Mouse (Mus musculus) frontal cortex, postnatal 10 days (tissue): Measurements from ENCODE around the gene Dok7.

Source experiments
- DNase-seq, 2 experiments: peaks; one replicate each; pipeline ENCODE4 v3.0.0; 2022; ENCODE audit warnings: low spot score in 2 of 2, mixed read lengths in 1 of 2

Gene Dok7

DNA sequence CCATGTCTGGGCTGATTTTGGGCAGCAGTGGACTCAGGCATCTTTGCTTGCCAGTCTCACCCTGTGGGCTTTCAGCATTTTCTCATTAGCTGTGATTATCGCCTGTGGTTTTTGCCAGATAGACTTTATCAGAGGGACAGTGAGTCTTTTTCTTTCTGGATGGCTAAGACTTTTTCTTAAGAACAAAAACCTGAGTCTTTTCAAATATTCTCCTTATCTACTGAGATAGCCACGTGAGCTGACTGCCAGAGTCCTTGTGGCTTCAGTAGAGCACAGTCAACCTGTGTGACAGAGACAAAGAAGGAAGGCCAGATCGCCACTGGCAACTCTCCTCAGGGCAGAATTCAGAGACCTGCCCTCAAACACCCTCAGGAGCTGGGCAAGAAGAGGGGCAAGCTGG is 61.1 kb downstream of the Dok7 start:
- no peak for DNase-seq

DNA sequence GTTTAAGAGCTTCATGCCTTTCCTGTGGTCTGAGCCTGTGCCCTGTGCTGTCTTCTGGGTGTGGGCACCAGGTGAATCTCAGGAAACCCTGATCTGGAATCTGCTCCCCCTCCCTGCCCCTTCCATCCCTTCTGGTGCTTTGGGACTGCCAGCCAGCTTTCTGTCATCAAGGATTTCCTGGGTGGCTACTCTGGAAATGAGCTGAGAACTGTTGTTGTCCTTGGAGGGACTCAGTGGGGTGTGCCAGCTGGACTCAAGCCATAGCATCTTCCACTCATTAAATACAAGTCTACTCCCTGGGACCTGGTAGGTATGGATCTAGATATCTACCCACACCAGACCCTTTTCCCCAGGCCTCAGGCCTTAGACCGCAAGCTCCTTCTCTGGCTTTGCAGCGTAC is 61.9 kb downstream of the Dok7 start:
- DNase-seq: no peak

DNA sequence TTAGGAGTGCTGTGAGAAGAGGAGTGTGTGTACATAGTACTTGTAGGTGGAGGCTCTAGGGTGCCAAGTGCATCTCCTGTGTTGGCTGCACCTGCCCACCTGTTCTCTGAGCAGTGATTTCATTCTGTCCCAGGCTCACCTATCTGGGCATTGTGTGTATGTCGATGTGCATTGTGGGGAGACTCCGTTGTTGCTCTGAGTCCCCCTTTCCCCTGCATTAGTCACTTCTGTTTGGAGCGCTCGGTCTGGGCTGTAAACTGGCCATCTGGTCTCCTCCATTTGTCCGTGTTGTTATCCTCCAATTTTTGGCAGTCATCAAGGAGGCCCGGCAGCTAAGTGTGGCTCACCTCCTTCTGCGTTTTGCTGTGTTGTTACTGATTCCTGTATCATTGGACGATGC is 63.5 kb downstream of the Dok7 start:
- no peak for DNase-seq

DNA sequence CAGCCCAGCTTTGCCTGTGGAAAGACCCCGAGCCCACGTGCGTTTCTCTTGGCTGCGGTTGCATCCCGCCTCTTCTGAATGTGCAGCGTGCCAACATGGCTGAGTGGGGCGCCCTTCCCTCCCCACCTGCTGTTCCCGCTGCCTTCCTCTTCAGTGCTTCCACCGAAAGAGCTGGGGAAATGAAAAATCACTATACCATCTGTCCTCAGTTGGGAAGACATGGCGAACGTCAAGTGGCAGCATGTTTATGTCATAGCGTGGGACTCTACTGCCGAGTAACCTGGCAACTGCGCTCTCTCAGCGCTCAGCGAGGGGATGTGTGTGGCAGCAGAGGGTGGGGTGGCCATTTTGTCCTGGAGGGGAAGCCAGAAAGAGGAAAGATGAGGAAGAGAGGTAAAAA is 72.6 kb downstream of the Dok7 start:
- peak; percentile 47 to 56 for DNase-seq

DNA sequence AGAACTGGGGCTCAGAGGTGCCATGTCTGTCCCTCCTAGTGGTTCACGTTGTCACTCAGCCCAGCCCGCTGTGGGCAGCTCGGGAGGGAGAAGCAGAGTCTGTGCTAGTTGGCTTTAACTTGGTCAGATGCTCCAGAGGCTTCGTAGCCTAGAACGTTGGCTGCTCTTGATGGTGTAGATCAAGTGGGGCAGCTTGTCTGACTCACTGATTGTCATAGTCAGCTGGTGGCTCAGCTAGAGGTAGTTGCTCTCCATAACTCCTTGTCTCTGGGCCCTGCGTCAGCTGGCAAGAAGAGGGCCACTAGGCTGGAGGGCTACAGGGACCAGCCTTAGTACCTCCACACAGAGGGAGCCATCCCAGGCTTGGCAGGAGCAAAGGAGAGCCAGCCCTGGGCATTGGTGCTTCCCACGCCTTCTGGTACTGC is 73.2 kb downstream of the Dok7 start:
- DNase-seq: no peak

DNA sequence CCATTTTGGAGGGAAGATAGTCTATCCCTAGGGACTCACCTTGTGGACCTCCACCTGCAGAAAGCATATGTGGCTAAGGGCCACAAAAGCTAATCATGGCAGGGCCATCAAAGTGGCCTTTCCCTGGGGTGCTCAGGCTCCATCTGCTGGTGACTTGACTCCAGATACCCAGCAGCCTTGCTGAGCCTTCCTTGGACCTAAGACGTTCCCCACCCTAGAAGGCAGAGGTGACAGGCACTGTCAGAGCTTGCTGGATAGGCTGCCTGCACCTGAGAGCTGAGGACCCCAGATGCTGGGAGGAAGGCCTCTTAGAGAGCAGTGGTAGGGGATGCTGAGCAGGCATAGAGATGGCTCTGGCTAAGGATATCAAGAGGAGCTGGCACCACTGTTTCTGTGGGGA is 74.7 kb downstream of the Dok7 start:
- no peak for DNase-seq

DNA sequence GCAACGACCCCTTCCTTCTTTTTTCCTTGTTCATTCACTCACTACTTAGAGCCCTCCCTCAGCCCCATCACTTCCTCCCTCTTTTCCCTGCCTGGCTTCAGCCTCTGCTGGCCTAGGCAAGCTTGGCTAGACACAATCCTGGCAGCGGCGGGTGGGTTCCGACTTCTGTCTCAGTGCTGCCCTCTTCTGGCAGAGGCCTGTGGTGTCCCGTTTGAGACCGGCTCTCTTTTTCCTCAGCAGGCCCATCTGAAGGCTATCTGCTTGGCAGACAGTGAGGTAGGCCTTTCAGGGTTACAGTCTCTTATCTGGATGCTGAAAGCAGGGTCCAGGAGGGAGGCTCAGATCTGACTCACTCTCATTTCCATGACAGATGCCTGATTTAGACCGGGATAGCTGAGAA is 75.2 kb downstream of the Dok7 start:
- peak; percentile 71 to 75 for DNase-seq

DNA sequence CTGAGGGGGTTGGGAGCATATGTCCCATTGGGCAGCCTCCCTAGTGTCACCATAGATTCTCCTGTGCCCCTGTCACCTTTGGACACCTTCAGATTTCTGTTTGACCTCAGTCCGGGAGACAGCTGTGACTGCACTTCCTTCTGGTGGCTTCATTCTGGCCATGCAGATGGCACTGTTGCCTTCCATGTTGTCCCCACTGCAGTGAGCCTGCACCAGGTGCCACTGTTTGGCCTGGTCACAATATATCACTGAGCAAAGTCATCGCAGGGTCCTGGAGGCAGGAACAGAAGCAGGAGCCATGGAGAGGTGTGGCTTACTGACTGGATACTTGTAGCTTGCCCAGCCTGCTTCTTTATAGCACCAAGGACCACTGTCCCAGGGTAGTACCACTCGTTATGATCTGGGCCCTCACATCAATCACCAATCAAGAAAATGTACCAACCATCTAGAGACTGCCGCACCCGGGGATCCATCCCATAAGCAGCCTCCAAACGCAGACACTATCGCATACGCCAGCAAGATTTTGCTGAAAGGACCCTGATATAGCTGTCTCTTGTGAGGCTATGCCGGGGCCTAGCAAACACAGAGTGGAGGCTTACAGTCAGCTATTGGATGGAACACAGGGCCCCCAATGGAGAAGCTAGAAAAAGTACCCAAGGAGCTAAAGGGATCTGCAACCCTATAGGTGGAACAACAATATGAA is 75.9 kb downstream of the Dok7 start:
- no peak for DNase-seq

DNA sequence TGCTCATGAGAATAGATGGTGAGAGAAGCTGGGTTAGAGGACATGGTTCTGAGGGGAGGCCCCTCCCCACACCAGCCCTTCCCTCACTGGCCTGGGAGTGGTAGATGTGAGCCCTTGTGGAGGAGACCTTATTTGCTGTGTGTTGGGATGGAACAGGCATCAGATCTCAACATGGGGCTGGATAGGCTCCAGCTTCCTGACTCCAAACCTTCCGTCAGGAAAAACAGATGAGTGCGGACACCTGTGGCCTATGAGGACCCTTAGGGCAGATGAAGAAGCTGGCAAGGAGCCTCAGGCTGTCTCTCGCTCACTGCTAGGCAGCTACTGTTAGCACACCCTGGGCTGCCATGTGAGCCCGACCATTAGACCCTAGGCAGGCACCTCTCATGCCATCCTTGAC is 76.9 kb downstream of the Dok7 start:
- peak in 1 of 2 experiments; percentile 5 for DNase-seq

DNA sequence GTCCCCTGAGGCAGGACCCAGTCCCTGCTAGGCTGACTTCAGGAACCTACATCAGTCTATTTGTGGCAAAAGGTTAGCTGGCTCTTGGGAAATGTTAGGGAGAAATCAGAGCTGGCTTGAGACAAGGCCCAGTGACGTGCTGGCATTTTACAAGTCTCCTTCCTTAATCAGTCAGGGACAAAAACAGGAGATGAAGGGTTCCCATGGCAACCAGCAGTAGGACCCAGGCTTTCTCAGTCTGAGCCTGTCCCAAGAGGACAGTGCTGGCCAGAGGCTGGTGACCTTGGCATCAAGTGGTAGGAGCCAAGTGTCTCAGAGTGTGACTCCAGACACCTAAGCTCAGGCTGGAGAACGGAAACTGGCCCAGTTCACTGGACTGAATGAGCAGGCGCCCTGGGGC is 77.7 kb downstream of the Dok7 start:
- no peak for DNase-seq

DNA sequence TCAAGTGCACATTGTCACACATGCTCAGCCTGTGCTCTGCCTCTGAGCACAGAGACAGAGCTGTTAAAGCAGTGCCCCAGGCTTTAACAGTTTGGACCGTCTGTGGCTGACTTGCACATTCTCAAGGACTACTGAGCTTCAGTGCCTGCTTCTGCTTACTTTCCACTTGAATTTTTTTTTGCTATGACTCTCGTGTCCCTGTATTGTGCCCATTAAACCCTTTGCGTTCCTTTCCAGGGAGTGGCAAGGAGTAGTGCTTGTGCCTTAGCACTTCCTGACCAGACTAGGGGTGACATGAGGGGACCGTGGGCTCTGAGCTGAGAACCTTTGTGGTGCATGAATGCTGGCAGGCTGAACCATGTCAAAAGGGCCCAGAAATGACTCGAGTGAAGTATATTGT is 79.3 kb downstream of the Dok7 start:
- no peak for DNase-seq
